Mouse (Mus musculus) midbrain, embryonic 15.5 days (tissue): Measurements from ENCODE around the gene Oprm1. TPM values are rescaled to one million over a fixed set of nuclear protein-coding genes. Genes with fewer than 3 reads are reported as not detected.
"Not testable (repeated sequence)": the region's sequence is repeated elsewhere in the genome, so short reads cannot be mapped to it uniquely, and the experiment has no call there.

ENCODE experiments used
- ATAC-seq: fragments of 200-750 bp; cut with Nextera tagmentation; replicated peaks from 2 replicates; pipeline ENCODE4 v1.8.0; 2017; ENCODE audit warnings: moderate TSS enrichment
- H3K27ac ChIP-seq: fragments of 300-500 bp; sonication (generic); 2 replicates; pipeline ENCODE4 v1.5.1; 2015; ENCODE audit warnings: mild to moderate bottlenecking, inconsistent platforms
- H3K27me3 ChIP-seq: fragments of 300-500 bp; sonication (generic); replicated peaks from 2 replicates; pipeline ENCODE4 v1.6.1; 2015; ENCODE audit warnings: inconsistent platforms
- H3K36me3 ChIP-seq: fragments of 300-500 bp; sonication (generic); replicated peaks from 2 replicates; pipeline ENCODE4 v1.6.1; 2015; ENCODE audit warnings: inconsistent platforms
- H3K4me1 ChIP-seq: fragments of 300-500 bp; sonication (generic); 2 replicates; pipeline ENCODE4 v1.6.1; 2015; ENCODE audit warnings: inconsistent platforms
- H3K4me2 ChIP-seq: fragments of 300-500 bp; sonication (generic); 2 replicates; pipeline ENCODE4 v1.6.1; 2015; ENCODE audit warnings: inconsistent platforms, mild to moderate bottlenecking, moderate library complexity
- H3K4me3 ChIP-seq: fragments of 300-500 bp; sonication (generic); 2 replicates; pipeline ENCODE4 v1.5.1; 2015; ENCODE audit warnings: mild to moderate bottlenecking, inconsistent platforms
- H3K9ac ChIP-seq: fragments of 300-500 bp; sonication (generic); 2 replicates; pipeline ENCODE4 v1.6.1; 2015; ENCODE audit warnings: mild to moderate bottlenecking, inconsistent platforms
- H3K9me3 ChIP-seq: fragments of 300-500 bp; sonication (generic); 2 replicates; pipeline ENCODE4 v1.6.1; 2016; ENCODE audit warnings: inconsistent platforms
- WGBS: fragments of 180-500 bp; shearing (Covaris S2); methylation state at CpG from one replicate; pipeline ENCODE4 v1.1.7; 2015; ENCODE audit warnings: mixed read lengths; 5-methylcytosine and 5-hydroxymethylcytosine counted together
- polyA plus RNA-seq: library from polyadenylated mRNA; unstranded; fragments of >200 nt; fragmentation: Nextera tagmentation; extraction: Ambion mirVana; gene quantifications from 2 replicates; pipeline ENCODE4 v1.2.1, GENCODE M21; 2015

The Oprm1 gene
- polyA plus RNA-seq, 1 experiment from 2014 or later: 2.1 TPM

GRCm38 (mm10) chr10:6987399-6988098, 229.2 kb downstream of the Oprm1 start:
- H3K27ac ChIP-seq: no peak overlapping the region
- no peak overlapping the region for H3K9ac ChIP-seq
- H3K4me1 ChIP-seq: no peaks in the 10 kb centered on the region
- H3K36me3 ChIP-seq: no peaks in the 10 kb centered on the region
- no peak for ATAC-seq
- 78% methylated on average over 4 of the region's 4 CpGs for WGBS
- no peaks in the 10 kb centered on the region for H3K27me3 ChIP-seq
- H3K9me3 ChIP-seq: no peaks in the 10 kb centered on the region
- H3K4me3 ChIP-seq: no peak overlapping the region
- no peak overlapping the region for H3K4me2 ChIP-seq

GRCm38 (mm10) chr10:6988555-6988954, 230.2 kb downstream of the Oprm1 start:
- no peaks in the 10 kb centered on the region for H3K27me3 ChIP-seq
- no peaks in the 10 kb centered on the region for H3K36me3 ChIP-seq
- no peak overlapping the region for H3K4me3 ChIP-seq
- WGBS: 78% methylated on average over 1 of the region's 1 CpGs
- no peaks in the 10 kb centered on the region for H3K9me3 ChIP-seq
- H3K27ac ChIP-seq: no peak overlapping the region
- no peak for ATAC-seq
- no peaks in the 10 kb centered on the region for H3K4me1 ChIP-seq
- no peak overlapping the region for H3K4me2 ChIP-seq
- H3K9ac ChIP-seq: no peak overlapping the region

GRCm38 (mm10) chr10:6996895-6997294, 238.6 kb downstream of the Oprm1 start:
- H3K4me2 ChIP-seq: no peak overlapping the region
- H3K9me3 ChIP-seq: no peaks in the 10 kb centered on the region
- 86% methylated on average over 3 of the region's 3 CpGs for WGBS
- ATAC-seq: no peak
- H3K36me3 ChIP-seq: no peaks in the 10 kb centered on the region
- no peak overlapping the region for H3K9ac ChIP-seq
- no peak overlapping the region for H3K27ac ChIP-seq
- H3K4me1 ChIP-seq: no peaks in the 10 kb centered on the region
- H3K4me3 ChIP-seq: no peak overlapping the region
- H3K27me3 ChIP-seq: no peaks in the 10 kb centered on the region

- Histone ChIP-seq H3K9me3 (no peaks in the 10 kb centered on the region), H3K27ac (no peak overlapping the region), H3K4me1 (no peaks in the 10 kb centered on the region), H3K36me3 (no peaks in the 10 kb centered on the region), H3K27me3 (no peaks in the 10 kb centered on the region), H3K4me3 (no peak overlapping the region), H3K9ac (no peak overlapping the region), H3K4me2 (no peak overlapping the region)
- ATAC-seq: no peak
- WGBS: 87% methylated on average over 4 of the region's 4 CpGs
These were observed 240.4 kb downstream of the Oprm1 start for GRCm38 (mm10) chr10:6998576-6999250.

- no peak overlapping the region for H3K27ac ChIP-seq
- no peaks in the 10 kb centered on the region for H3K27me3 ChIP-seq
- H3K9ac ChIP-seq: no peak overlapping the region
- H3K36me3 ChIP-seq: no peaks in the 10 kb centered on the region
- H3K4me1 ChIP-seq: no peaks in the 10 kb centered on the region
- no peak overlapping the region for H3K4me3 ChIP-seq
- ATAC-seq: no peak
- H3K9me3 ChIP-seq: no peaks in the 10 kb centered on the region
- no peak overlapping the region for H3K4me2 ChIP-seq
- 84% methylated on average over 3 of the region's 3 CpGs for WGBS
These were observed 241.0 kb downstream of the Oprm1 start for GRCm38 (mm10) chr10:6999355-6999754.

GRCm38 (mm10) chr10:7003898-7004297, 245.6 kb downstream of the Oprm1 start:
- not testable (repeated sequence) for H3K4me2 ChIP-seq, ATAC-seq, H3K27me3 ChIP-seq, H3K36me3 ChIP-seq, H3K9ac ChIP-seq, H3K9me3 ChIP-seq, H3K4me3 ChIP-seq, H3K27ac ChIP-seq, H3K4me1 ChIP-seq

GRCm38 (mm10) chr10:7004980-7005538, 246.8 kb downstream of the Oprm1 start:
- Histone ChIP-seq H3K4me1 (no peaks in the 10 kb centered on the region), H3K9ac (no peak overlapping the region), H3K4me3 (no peak overlapping the region), H3K27me3 (no peaks in the 10 kb centered on the region), H3K4me2 (no peak overlapping the region), H3K9me3 (no peaks in the 10 kb centered on the region), H3K36me3 (no peaks in the 10 kb centered on the region), H3K27ac (no peak overlapping the region)
- ATAC-seq: no peak
- 45% methylated on average over 5 of the region's 5 CpGs for WGBS

GRCm38 (mm10) chr10:7010543-7010942, 252.2 kb downstream of the Oprm1 start:
- no peak overlapping the region for H3K9ac ChIP-seq
- WGBS: 87% methylated on average over 8 of the region's 8 CpGs
- H3K4me2 ChIP-seq: no peak overlapping the region
- ATAC-seq: no peak
- no peaks in the 10 kb centered on the region for H3K27me3 ChIP-seq
- H3K4me3 ChIP-seq: no peak overlapping the region
- H3K27ac ChIP-seq: no peak overlapping the region
- H3K4me1 ChIP-seq: no peaks in the 10 kb centered on the region
- H3K9me3 ChIP-seq: no peaks in the 10 kb centered on the region
- H3K36me3 ChIP-seq: no peaks in the 10 kb centered on the region

- Histone ChIP-seq H3K36me3 (no peaks in the 10 kb centered on the region), H3K4me2 (no peak overlapping the region), H3K27ac (no peak overlapping the region), H3K4me3 (no peak overlapping the region), H3K4me1 (no peaks in the 10 kb centered on the region), H3K27me3 (no peaks in the 10 kb centered on the region), H3K9ac (no peak overlapping the region), H3K9me3 (no peaks in the 10 kb centered on the region)
- ATAC-seq: no peak
- WGBS: 75% methylated on average over 1 of the region's 1 CpGs
These were observed 256.9 kb downstream of the Oprm1 start for GRCm38 (mm10) chr10:7015199-7015598.

GRCm38 (mm10) chr10:7019781-7020386, 261.6 kb downstream of the Oprm1 start:
- Histone ChIP-seq H3K27ac (no peak overlapping the region), H3K4me2 (no peak overlapping the region), H3K27me3 (no peaks in the 10 kb centered on the region), H3K4me3 (no peak overlapping the region), H3K9me3 (no peaks in the 10 kb centered on the region), H3K9ac (no peak overlapping the region), H3K4me1 (no peaks in the 10 kb centered on the region), H3K36me3 (no peaks in the 10 kb centered on the region)
- WGBS: 76% methylated on average over 7 of the region's 7 CpGs
- ATAC-seq: no peak

- H3K4me2 ChIP-seq: no peak overlapping the region
- no peak overlapping the region for H3K9ac ChIP-seq
- H3K4me1 ChIP-seq: no peaks in the 10 kb centered on the region
- no peaks in the 10 kb centered on the region for H3K9me3 ChIP-seq
- H3K27me3 ChIP-seq: no peaks in the 10 kb centered on the region
- H3K27ac ChIP-seq: no peak overlapping the region
- no peak for ATAC-seq
- H3K36me3 ChIP-seq: no peaks in the 10 kb centered on the region
- H3K4me3 ChIP-seq: no peak overlapping the region
- 89% methylated on average over 9 of the region's 9 CpGs for WGBS
These were observed 262.2 kb downstream of the Oprm1 start for GRCm38 (mm10) chr10:7020551-7020950.

- Histone ChIP-seq H3K36me3 (no peaks in the 10 kb centered on the region), H3K9ac (no peak overlapping the region), H3K9me3 (no peaks in the 10 kb centered on the region), H3K27me3 (no peaks in the 10 kb centered on the region), H3K4me1 (no peaks in the 10 kb centered on the region), H3K4me2 (no peak overlapping the region), H3K4me3 (no peak overlapping the region), H3K27ac (no peak overlapping the region)
- WGBS: 87% methylated on average over 1 of the region's 1 CpGs
- no peak for ATAC-seq
These were observed 266.7 kb downstream of the Oprm1 start for GRCm38 (mm10) chr10:7025028-7025427.
